ENCODE assay signal across 12 mouse cellular contexts in genomic region chr17:36001966-36002365, GRCm38 (mm10). TPM values are rescaled to one million over a fixed set of nuclear protein-coding genes. Genes with fewer than 3 reads are reported as not detected.
DNase-seq lines count a peak whose midpoint lies in the region; ATAC-seq and TF ChIP-seq lines count a peak whose summit lies in the region.
"Had no signal": no experiment of that assay in that cellular context is flagged by ENCODE, and none has a peak within 500 bp of the region (broad histone marks: within the 10 kb centered on the region; RNA-seq: fewer than 3 reads in every experiment).

No protein-coding gene starts in this region.

- peak; percentile 90 to 97 for TF ChIP-seq EP300 in MEL (IDR thresholded peaks at IDR 0.05; ENCODE audit: low read depth in 1 of 2, low read length in 2 of 2)

- H3K4me2 ChIP-seq in midbrain, embryonic 13.5 days (replicated peaks): no peak overlapping the region
- no peak overlapping the region for H3K4me2 ChIP-seq in midbrain, embryonic 14.5 days (ENCODE audit: low read length)
- H3K4me2 ChIP-seq: lung, embryonic 15.5 days; neural tube, embryonic 12.5 days had no signal

- TF ChIP-seq POLR2A in MEL (IDR thresholded peaks at IDR 0.05; ENCODE audit: control insufficient read depth in 1 of 2, insufficient read depth in 1 of 2, low read depth in 1 of 2, low read length in 2 of 2, poor library complexity in 1 of 2): no peak; a peak in 1 of 4 replicates

- H3K36me3 ChIP-seq in MEL (ENCODE audit: control insufficient read depth in 1 of 2, insufficient read depth in 2 of 2, low read length in 2 of 2): peaks cover 12 to 55% of the 10 kb centered on the region in 2 experiments
- peaks cover 7% of the 10 kb centered on the region; the same call in 1 of the 2 replicates for H3K36me3 ChIP-seq in midbrain, embryonic 13.5 days
- H3K36me3 ChIP-seq in midbrain, embryonic 14.5 days (ENCODE audit: control insufficient read depth, insufficient read depth, low read length): no peaks in the 10 kb centered on the region
- H3K36me3 ChIP-seq: lung, embryonic 15.5 days had no signal

- H3K4me1 ChIP-seq in MEL (ENCODE audit: control insufficient read depth in 1 of 2, insufficient read depth in 2 of 2, low read length in 2 of 2): peaks cover 33 to 52% of the 10 kb centered on the region in 2 experiments
- H3K4me1 ChIP-seq in midbrain, embryonic 13.5 days (replicated peaks): peaks cover 12% of the 10 kb centered on the region
- H3K4me1 ChIP-seq in midbrain, embryonic 14.5 days (ENCODE audit: control insufficient read depth, insufficient read depth, low read length): no peaks in the 10 kb centered on the region
- H3K4me1 ChIP-seq: neural tube, embryonic 12.5 days had no signal

- H3K27ac ChIP-seq in MEL (ENCODE audit: control insufficient read depth, low read depth, low read length): peak overlapping the region; percentile 99
- no peak overlapping the region for H3K27ac ChIP-seq in midbrain, embryonic 13.5 days
- H3K27ac ChIP-seq in midbrain, embryonic 14.5 days (replicated peaks; ENCODE audit: low read depth, low read length): no peak overlapping the region
- H3K27ac ChIP-seq: hindbrain, embryonic 10.5 days; lung, embryonic 15.5 days; neural tube, embryonic 12.5 days had no signal

- TF ChIP-seq CTCF in MEL (IDR thresholded peaks at IDR 0.05 in 2 of 3, conservative IDR thresholded peaks at IDR 0.05 in 1 of 3; ENCODE audit: control insufficient read depth in 1 of 3, insufficient read depth in 1 of 3, low read depth in 2 of 3, low read length in 3 of 3, poor library complexity in 1 of 3, severe bottlenecking in 1 of 3): no peak

- no peak overlapping the region for H3K9ac ChIP-seq in MEL (ENCODE audit: control insufficient read depth, low read depth, low read length, poor library complexity, severe bottlenecking)
- H3K9ac ChIP-seq in midbrain, embryonic 13.5 days (replicated peaks): no peak overlapping the region
- no peak overlapping the region for H3K9ac ChIP-seq in midbrain, embryonic 14.5 days (replicated peaks; ENCODE audit: low read length)
- H3K9ac ChIP-seq: lung, embryonic 15.5 days; neural tube, embryonic 12.5 days had no signal

- peak; percentile 70 for DNase-seq in right cerebral cortex, adult 18-20 months
- DNase-seq in right cerebral cortex, postnatal 14 days: no peak
- peak; percentile 98 for DNase-seq in MEL (ENCODE audit: low read depth, low spot score)
- peak; percentile 35 to 44 for DNase-seq in natural killer cell, adult 2 months (ENCODE audit: low spot score in 2 of 2)
- DNase-seq in layer of hippocampus, postnatal 36 days: no peak
- no peak for DNase-seq in midbrain, embryonic 14.5 days
- DNase-seq: layer of hippocampus, adult 9-11 months had no signal

- WGBS in midbrain, embryonic 13.5 days: 98% methylated on average over 6 of the region's 6 CpGs
- 98% methylated on average over 6 of the region's 6 CpGs for WGBS in midbrain, embryonic 14.5 days

- no peaks in the 10 kb centered on the region for H3K9me3 ChIP-seq in MEL (replicated peaks; ENCODE audit: insufficient read depth, low read length)
- H3K9me3 ChIP-seq in midbrain, embryonic 13.5 days: no peaks in the 10 kb centered on the region
- no peaks in the 10 kb centered on the region for H3K9me3 ChIP-seq in midbrain, embryonic 14.5 days (ENCODE audit: control insufficient read depth, low read length)
- H3K9me3 ChIP-seq: lung, embryonic 15.5 days had no signal

- H3K4me3 ChIP-seq in MEL (ENCODE audit: control insufficient read depth in 1 of 2, insufficient read depth in 1 of 2, low read depth in 2 of 2, low read length in 2 of 2): no peak overlapping the region
- no peak overlapping the region for H3K4me3 ChIP-seq in midbrain, embryonic 13.5 days (replicated peaks)
- H3K4me3 ChIP-seq in midbrain, embryonic 14.5 days (replicated peaks; ENCODE audit: low read depth, low read length): no peak overlapping the region
- H3K4me3 ChIP-seq: hindbrain, embryonic 10.5 days; lung, embryonic 15.5 days; neural tube, embryonic 12.5 days had no signal

- peak; percentile 69 for ATAC-seq in erythroid progenitor cell, adult 5-6 weeks (replicated peaks; ENCODE audit: low FRiP score, poor library complexity, severe bottlenecking)
- no peak for ATAC-seq in midbrain, embryonic 13.5 days
- ATAC-seq in midbrain, embryonic 14.5 days (ENCODE audit: low FRiP score, low TSS enrichment): no peak

- no peak for TF ChIP-seq RAD21 in MEL (IDR thresholded peaks at IDR 0.05; ENCODE audit: low read depth, low read length)

- no peaks in the 10 kb centered on the region for H3K27me3 ChIP-seq in MEL (ENCODE audit: control insufficient read depth in 1 of 2, insufficient read depth in 2 of 2, low read length in 2 of 2)
- no peaks in the 10 kb centered on the region for H3K27me3 ChIP-seq in midbrain, embryonic 13.5 days
- no peaks in the 10 kb centered on the region for H3K27me3 ChIP-seq in midbrain, embryonic 14.5 days (ENCODE audit: control insufficient read depth, insufficient read depth, low read length)
- H3K27me3 ChIP-seq: lung, embryonic 15.5 days; neural tube, embryonic 12.5 days had no signal

- H3K79me2 ChIP-seq in MEL (ENCODE audit: control insufficient read depth, insufficient read depth, low read length, poor library complexity): peaks cover 66% of the 10 kb centered on the region

TF ChIP-seq in MEL, 35 proteins besides CTCF, POLR2A, EP300 and RAD21 (continues in another document):
- no peak for TF ChIP-seq UBTF (IDR thresholded peaks at IDR 0.05; ENCODE audit: borderline replicate concordance, insufficient read depth, low read depth, low read length)
- no peak for TF ChIP-seq HCFC1 (IDR thresholded peaks at IDR 0.05; ENCODE audit: low read depth, low read length)
- peak; percentile 50; the same call in 1 of the 2 replicates for TF ChIP-seq MAFK (IDR thresholded peaks at IDR 0.05; ENCODE audit: borderline replicate concordance, low read depth, low read length)
- TF ChIP-seq BHLHE40 (IDR thresholded peaks at IDR 0.05; ENCODE audit: borderline replicate concordance, low read depth, low read length): no peak
- TF ChIP-seq JUND (IDR thresholded peaks at IDR 0.05; ENCODE audit: low read depth, low read length): peak; percentile 76; the same call in 1 of the 2 replicates
- TF ChIP-seq CHD1 (IDR thresholded peaks at IDR 0.05; ENCODE audit: low read depth, low read length): no peak
- TF ChIP-seq MAX (IDR thresholded peaks at IDR 0.05; ENCODE audit: low read length): no peak

RNA-seq across cellular contexts. Expression of gene H2-T24, which starts 18.4 kb away (rescaled TPM):
- total RNA-seq in MEL (2012; rRNA removed): 25.4 and 25.9 TPM in 2 replicates
- 10 to 100 TPM in 1 of 2 experiments, not detected in 1; 14.1 TPM for polyA plus RNA-seq in MEL (2012; ENCODE audit: insufficient read depth in 1 of 2, insufficient read length in 2 of 2, low read depth in 1 of 2, low replicate concordance in 2 of 2, missing spikeins in 1 of 2)
- 84.3 and 115 TPM in 2 replicates for total RNA-seq in erythroid progenitor cell, adult 5-6 weeks (2015; ENCODE audit: low replicate concordance)
- 293 and 328 TPM in 2 replicates for total RNA-seq in erythroid progenitor cell, adult 5-6 weeks (2017; ENCODE audit: low replicate concordance)
- 1 to 10 TPM; 2.5 to 2.8 TPM for total RNA-seq in layer of hippocampus, postnatal 36 days (2021)
- polyA plus RNA-seq in midbrain, embryonic 13.5 days (2015; fragmentation: Nextera tagmentation; extraction: Ambion mirVana): 7.8 and 8.1 TPM in 2 replicates
- 7.4 and 9.8 TPM in 2 replicates for polyA plus RNA-seq in midbrain, embryonic 14.5 days (2014; fragmentation: Nextera tagmentation; extraction: Ambion mirVana)

RNA-seq across cellular contexts. Expression of gene Prr3, which starts 21.9 kb away (rescaled TPM):
- total RNA-seq in MEL (2012; rRNA removed): 12.2 and 13.8 TPM in 2 replicates
- 10 to 100 TPM in 1 of 2 experiments, not detected in 1; 48.1 TPM for polyA plus RNA-seq in MEL (2012; ENCODE audit: insufficient read depth in 1 of 2, insufficient read length in 2 of 2, low read depth in 1 of 2, low replicate concordance in 2 of 2, missing spikeins in 1 of 2)
- total RNA-seq in erythroid progenitor cell, adult 5-6 weeks (2015; ENCODE audit: low replicate concordance): 5.4 and 6.5 TPM in 2 replicates
- total RNA-seq in erythroid progenitor cell, adult 5-6 weeks (2017; ENCODE audit: low replicate concordance): 4.6 TPM in 1 of 2 replicates, not detected in the other
- 10 to 100 TPM; 47.7 to 53.8 TPM for total RNA-seq in layer of hippocampus, postnatal 36 days (2021)
- polyA plus RNA-seq in midbrain, embryonic 13.5 days (2015; fragmentation: Nextera tagmentation; extraction: Ambion mirVana): 69.0 and 74.6 TPM in 2 replicates
- polyA plus RNA-seq in midbrain, embryonic 14.5 days (2014; fragmentation: Nextera tagmentation; extraction: Ambion mirVana): 80.3 and 87.3 TPM in 2 replicates

RNA-seq across cellular contexts. Expression of gene Gnl1, which starts 22.3 kb away (rescaled TPM):
- total RNA-seq in MEL (2012; rRNA removed): 50.7 and 57.1 TPM in 2 replicates
- polyA plus RNA-seq in MEL (2012; ENCODE audit: insufficient read depth in 1 of 2, insufficient read length in 2 of 2, low read depth in 1 of 2, low replicate concordance in 2 of 2, missing spikeins in 1 of 2): 10 to 100 TPM in 1 of 2 experiments, not detected in 1; 98.5 TPM
- 1.3 and 4.3 TPM in 2 replicates for total RNA-seq in erythroid progenitor cell, adult 5-6 weeks (2015; ENCODE audit: low replicate concordance)
- 3.3 and 4.9 TPM in 2 replicates for total RNA-seq in erythroid progenitor cell, adult 5-6 weeks (2017; ENCODE audit: low replicate concordance)
- 100 to 1,000 TPM; 139 to 143 TPM for total RNA-seq in layer of hippocampus, postnatal 36 days (2021)
- polyA plus RNA-seq in midbrain, embryonic 13.5 days (2015; fragmentation: Nextera tagmentation; extraction: Ambion mirVana): 46.4 and 50.3 TPM in 2 replicates
- 42.4 and 49.6 TPM in 2 replicates for polyA plus RNA-seq in midbrain, embryonic 14.5 days (2014; fragmentation: Nextera tagmentation; extraction: Ambion mirVana)

RNA-seq across cellular contexts. Expression of gene H2-T23, which starts 30.7 kb away (rescaled TPM):
- total RNA-seq in MEL (2012; rRNA removed): 18.3 and 20.3 TPM in 2 replicates
- polyA plus RNA-seq in MEL (2012; ENCODE audit: insufficient read depth in 1 of 2, insufficient read length in 2 of 2, low read depth in 1 of 2, low replicate concordance in 2 of 2, missing spikeins in 1 of 2): 10 to 100 TPM in 1 of 2 experiments, not detected in 1; 12.2 TPM
- 109 and 146 TPM in 2 replicates for total RNA-seq in erythroid progenitor cell, adult 5-6 weeks (2015; ENCODE audit: low replicate concordance)
- total RNA-seq in erythroid progenitor cell, adult 5-6 weeks (2017; ENCODE audit: low replicate concordance): 93.4 and 104 TPM in 2 replicates
- 1 to 10 TPM; 4.7 to 5.0 TPM for total RNA-seq in layer of hippocampus, postnatal 36 days (2021)
- polyA plus RNA-seq in midbrain, embryonic 13.5 days (2015; fragmentation: Nextera tagmentation; extraction: Ambion mirVana): 4.3 and 5.2 TPM in 2 replicates
- 4.4 TPM in 2 replicates for polyA plus RNA-seq in midbrain, embryonic 14.5 days (2014; fragmentation: Nextera tagmentation; extraction: Ambion mirVana)

RNA-seq across cellular contexts. Expression of gene Abcf1, which starts 32.4 kb away (rescaled TPM):
- 137 and 142 TPM in 2 replicates for total RNA-seq in MEL (2012; rRNA removed)
- 100 to 1,000 TPM in 1 of 2 experiments, not detected in 1; 312 TPM for polyA plus RNA-seq in MEL (2012; ENCODE audit: insufficient read depth in 1 of 2, insufficient read length in 2 of 2, low read depth in 1 of 2, low replicate concordance in 2 of 2, missing spikeins in 1 of 2)
- total RNA-seq in erythroid progenitor cell, adult 5-6 weeks (2015; ENCODE audit: low replicate concordance): 26.3 and 36.9 TPM in 2 replicates
- 120 and 139 TPM in 2 replicates for total RNA-seq in erythroid progenitor cell, adult 5-6 weeks (2017; ENCODE audit: low replicate concordance)
- 10 to 100 TPM; 70.0 to 71.3 TPM for total RNA-seq in layer of hippocampus, postnatal 36 days (2021)
- 107 and 112 TPM in 2 replicates for polyA plus RNA-seq in midbrain, embryonic 13.5 days (2015; fragmentation: Nextera tagmentation; extraction: Ambion mirVana)
- 64.9 and 82.4 TPM in 2 replicates for polyA plus RNA-seq in midbrain, embryonic 14.5 days (2014; fragmentation: Nextera tagmentation; extraction: Ambion mirVana)

Comparison
In these comparisons a context has a peak if more than half of its experiments do, and no peak if none do; other contexts are left out.
1. DNase-seq: peak in right cerebral cortex, adult 18-20 months (single experiment), MEL (single experiment) and natural killer cell, adult 2 months (2 of 2); none in right cerebral cortex, postnatal 14 days (single experiment), layer of hippocampus, postnatal 36 days (0 of 2) and midbrain, embryonic 14.5 days (single experiment).